Mouse (Mus musculus) brain, embryonic 14.5 days (tissue): ENCODE data around the gene Plpp7. TPM values are rescaled to one million over a fixed set of nuclear protein-coding genes. Genes with fewer than 3 reads are reported as not detected.

ENCODE experiments used
- DNase-seq: peaks from one replicate; pipeline ENCODE4 v3.0.0-alpha.2; 2011; ENCODE audit warnings: low read depth
- CTCF ChIP-seq: fragments of 200-500 bp; IDR thresholded peaks from 2 replicates; pipeline ENCODE4 v1.5.1; 2012; ENCODE audit warnings: inconsistent platforms, mild to moderate bottlenecking, moderate library complexity, borderline replicate concordance; ENCODE audit not compliant: insufficient read depth, insufficient read length; ENCODE audit errors: extremely low read depth
- POLR2A ChIP-seq: fragments of 200-500 bp; IDR thresholded peaks from 2 replicates; pipeline ENCODE4 v1.6.1; 2012; ENCODE audit warnings: mild to moderate bottlenecking, inconsistent platforms, borderline replicate concordance; ENCODE audit not compliant: poor library complexity, insufficient read depth, insufficient read length, severe bottlenecking; ENCODE audit errors: extremely low read depth
- polyA plus RNA-seq: library from polyadenylated mRNA; depleted of rRNA; stranded (reverse); fragments of >200 nt; gene quantifications from 2 replicates; pipeline ENCODE4 v1.2.3, GENCODE M21; 2012

The Plpp7 gene
- polyA plus RNA-seq, 1 experiment: 21.1 TPM

- DNase-seq: no peak
- TF ChIP-seq CTCF (no peak), POLR2A (no peak)
Observed at GRCm38 (mm10) chr2:32077744-32078143, 17.6 kb upstream of the Plpp7 start.

- TF ChIP-seq POLR2A (no peak), CTCF (no peak)
- no peak for DNase-seq
Observed at GRCm38 (mm10) chr2:32078522-32078921, 16.8 kb upstream of the Plpp7 start.

GRCm38 (mm10) chr2:32079191-32079725 is 16.1 kb upstream of the Plpp7 start:
- DNase-seq: no peak
- no peak for TF ChIP-seq POLR2A
- no peak for TF ChIP-seq CTCF

GRCm38 (mm10) chr2:32080681-32081080 is 14.6 kb upstream of the Plpp7 start:
- TF ChIP-seq POLR2A (no peak), CTCF (no peak)
- DNase-seq: no peak

GRCm38 (mm10) chr2:32081296-32081929 is 13.9 kb upstream of the Plpp7 start:
- TF ChIP-seq CTCF: no peak
- TF ChIP-seq POLR2A: no peak
- DNase-seq: no peak

- TF ChIP-seq CTCF (no peak), POLR2A (no peak)
- DNase-seq: no peak
Observed at GRCm38 (mm10) chr2:32082229-32082628, 13.1 kb upstream of the Plpp7 start.

- DNase-seq: peak; percentile 19
- TF ChIP-seq POLR2A (no peak), CTCF (no peak)
Observed at GRCm38 (mm10) chr2:32083159-32084011, 11.9 kb upstream of the Plpp7 start.

- TF ChIP-seq CTCF (no peak), POLR2A (no peak)
- peak; percentile 85 for DNase-seq
Observed at GRCm38 (mm10) chr2:32084111-32084871, 11.0 kb upstream of the Plpp7 start, which contains the start of gene Fam78a. TSS of gene Fam78a (minus strand) at chr2:32084857.

GRCm38 (mm10) chr2:32084872-32085199 is 10.5 kb upstream of the Plpp7 start:
- TF ChIP-seq POLR2A: no peak
- TF ChIP-seq CTCF: no peak
- no peak for DNase-seq

GRCm38 (mm10) chr2:32085231-32085630 is 10.1 kb upstream of the Plpp7 start:
- TF ChIP-seq POLR2A (no peak), CTCF (no peak)
- no peak for DNase-seq

GRCm38 (mm10) chr2:32087606-32088005 is 7.7 kb upstream of the Plpp7 start:
- DNase-seq: no peak
- no peak for TF ChIP-seq CTCF
- TF ChIP-seq POLR2A: no peak
